Mouse (Mus musculus) urinary bladder, adult 2 months (tissue): Measurements from ENCODE around the gene Ttc3. TPM values are rescaled to one million over a fixed set of nuclear protein-coding genes. Genes with fewer than 3 reads are reported as not detected.

Experiments
- DNase-seq: peaks from one replicate; pipeline ENCODE4 v3.0.0; 2022; ENCODE audit warnings: low spot score
- polyA plus RNA-seq: library from polyadenylated mRNA; depleted of rRNA; stranded (reverse); fragments of >200 nt; gene quantifications from 2 replicates; pipeline ENCODE4 v1.2.3, GENCODE M21; 2012

Gene Ttc3
- polyA plus RNA-seq, 1 experiment = 39.1 TPM

- no peak for DNase-seq
Observed at GRCm38 (mm10) chr16:94358091-94358490, 12.3 kb upstream of the Ttc3 start.

GRCm38 (mm10) chr16:94360578-94361350 is 9.7 kb upstream of the Ttc3 start:
- DNase-seq = no peak

- no peak for DNase-seq
Observed at GRCm38 (mm10) chr16:94362174-94362873, 8.1 kb upstream of the Ttc3 start.

GRCm38 (mm10) chr16:94363814-94364213 is 6.6 kb upstream of the Ttc3 start:
- DNase-seq = no peak

- no peak for DNase-seq
Observed at GRCm38 (mm10) chr16:94365435-94365834, 5.0 kb upstream of the Ttc3 start.

GRCm38 (mm10) chr16:94369596-94370172 is 734 bp upstream of the Ttc3 start:
- no peak for DNase-seq

- peak; percentile 71 for DNase-seq
Observed at GRCm38 (mm10) chr16:94370915-94371300, 490 bp downstream of the Ttc3 start.

- peak; percentile 39 for DNase-seq
Observed at GRCm38 (mm10) chr16:94371301-94371931, 998 bp downstream of the Ttc3 start, which contains the start of gene Pigp. TSS of gene Pigp (minus strand) at chr16:94371842.

- DNase-seq = no peak
Observed at GRCm38 (mm10) chr16:94379386-94379785, 9.0 kb downstream of the Ttc3 start.

GRCm38 (mm10) chr16:94383277-94383676 is 12.9 kb downstream of the Ttc3 start:
- no peak for DNase-seq

GRCm38 (mm10) chr16:94387690-94388089 is 17.3 kb downstream of the Ttc3 start:
- DNase-seq = no peak

GRCm38 (mm10) chr16:94392299-94392698 is 21.9 kb downstream of the Ttc3 start:
- DNase-seq = no peak

GRCm38 (mm10) chr16:94395051-94395450 is 24.6 kb downstream of the Ttc3 start:
- no peak for DNase-seq

- no peak for DNase-seq
Observed at GRCm38 (mm10) chr16:94396641-94397040, 26.2 kb downstream of the Ttc3 start.

GRCm38 (mm10) chr16:94399141-94399540 is 28.7 kb downstream of the Ttc3 start:
- no peak for DNase-seq

GRCm38 (mm10) chr16:94401636-94402035 is 31.2 kb downstream of the Ttc3 start:
- DNase-seq = no peak

GRCm38 (mm10) chr16:94402185-94402584 is 31.8 kb downstream of the Ttc3 start:
- no peak for DNase-seq

- DNase-seq = no peak
Observed at GRCm38 (mm10) chr16:94411287-94411686, 40.9 kb downstream of the Ttc3 start.

- no peak for DNase-seq
Observed at GRCm38 (mm10) chr16:94412198-94412597, 41.8 kb downstream of the Ttc3 start.

GRCm38 (mm10) chr16:94412760-94413159 is 42.3 kb downstream of the Ttc3 start:
- no peak for DNase-seq

GRCm38 (mm10) chr16:94414151-94414550 is 43.7 kb downstream of the Ttc3 start:
- no peak for DNase-seq

- DNase-seq = no peak
Observed at GRCm38 (mm10) chr16:94420498-94420897, 50.1 kb downstream of the Ttc3 start.
